Mouse (Mus musculus) brain, embryonic 18.5 days (tissue): ENCODE results near the gene Olfr1186.
"Not testable (repeated sequence)": the region's sequence is repeated elsewhere in the genome, so short reads cannot be mapped to it uniquely, and the experiment has no call there.

Source experiments
- DNase-seq: peaks from one replicate; pipeline ENCODE4 v3.0.0-alpha.2; 2012; ENCODE audit warnings: low read depth, low spot score

Gene Olfr1186

GRCm38 (mm10) chr2:88518251-88518650 lies at the start of gene Olfr1186:
Gene Olfr1186 (plus strand): TSS chr2:88518551.
- no peak for DNase-seq

GRCm38 (mm10) chr2:88483298-88483697 lies 35.1 kb upstream of the Olfr1186 start, which contains the start of gene Olfr1184:
Gene Olfr1184 (plus strand): TSS chr2:88483598.
- no peak for DNase-seq

- no peak for DNase-seq
Measured at GRCm38 (mm10) chr2:88493020-88493419, 25.3 kb upstream of the Olfr1186 start, which contains the start of gene Olfr1185-ps1. Gene Olfr1185-ps1 (plus strand): TSS chr2:88493320.

- no peak for DNase-seq
Measured at GRCm38 (mm10) chr2:88525720-88526119, 7.4 kb downstream of the Olfr1186 start.

GRCm38 (mm10) chr2:88556635-88557034 lies 38.3 kb downstream of the Olfr1186 start, which contains the start of gene Olfr1188:
Gene Olfr1188 (plus strand): TSS chr2:88556935.
- no peak for DNase-seq

- not testable (repeated sequence) for DNase-seq
Measured at GRCm38 (mm10) chr2:88572696-88573095, 54.3 kb downstream of the Olfr1186 start.
